Mouse (Mus musculus): ENCODE measurements around the gene Cemip.

The Cemip gene

GRCm38 (mm10) chr7:83975283-83975682 lies 111.0 kb downstream of the Cemip start:
- DNase-seq (ENCODE audit: extremely low read depth, low read depth, low spot score) = no peak

- no peak for DNase-seq (ENCODE audit: extremely low read depth, low read depth, low spot score)
Observed at GRCm38 (mm10) chr7:83972485-83972884, 113.8 kb downstream of the Cemip start.

- no peak for DNase-seq (ENCODE audit: extremely low read depth, low read depth, low spot score)
Observed at GRCm38 (mm10) chr7:83966047-83966818, 120.1 kb downstream of the Cemip start.

- no peak for DNase-seq (ENCODE audit: extremely low read depth, low read depth, low spot score)
Observed at GRCm38 (mm10) chr7:83965181-83965580, 121.1 kb downstream of the Cemip start.

GRCm38 (mm10) chr7:83952511-83952910 lies 133.8 kb downstream of the Cemip start:
- no peak for DNase-seq (ENCODE audit: extremely low read depth, low read depth, low spot score)

GRCm38 (mm10) chr7:83951327-83951726 lies 135.0 kb downstream of the Cemip start:
- no peak for DNase-seq (ENCODE audit: extremely low read depth, low read depth, low spot score)

- DNase-seq (ENCODE audit: extremely low read depth, low read depth, low spot score) = no peak
Observed at GRCm38 (mm10) chr7:83949662-83950061, 136.6 kb downstream of the Cemip start.

- DNase-seq (ENCODE audit: extremely low read depth, low read depth, low spot score) = no peak
Observed at GRCm38 (mm10) chr7:83948743-83949142, 137.6 kb downstream of the Cemip start.

- DNase-seq (ENCODE audit: extremely low read depth, low read depth, low spot score) = no peak
Observed at GRCm38 (mm10) chr7:83941701-83942101, 144.6 kb downstream of the Cemip start.

- DNase-seq (ENCODE audit: extremely low read depth, low read depth, low spot score) = no peak
Observed at GRCm38 (mm10) chr7:83940136-83940535, 146.2 kb downstream of the Cemip start.

GRCm38 (mm10) chr7:83939017-83939721 lies 147.1 kb downstream of the Cemip start:
- no peak for DNase-seq (ENCODE audit: extremely low read depth, low read depth, low spot score)

GRCm38 (mm10) chr7:83921637-83922036 lies 164.7 kb downstream of the Cemip start:
- DNase-seq (ENCODE audit: extremely low read depth, low read depth, low spot score) = no peak

GRCm38 (mm10) chr7:83920241-83920640 lies 166.1 kb downstream of the Cemip start:
- no peak for DNase-seq (ENCODE audit: extremely low read depth, low read depth, low spot score)

- no peak for DNase-seq (ENCODE audit: extremely low read depth, low read depth, low spot score)
Observed at GRCm38 (mm10) chr7:83914566-83914965, 171.7 kb downstream of the Cemip start.

- DNase-seq (ENCODE audit: extremely low read depth, low read depth, low spot score) = no peak
Observed at GRCm38 (mm10) chr7:83913995-83914394, 172.3 kb downstream of the Cemip start.

GRCm38 (mm10) chr7:83913405-83913932 lies 172.8 kb downstream of the Cemip start:
- no peak for DNase-seq (ENCODE audit: extremely low read depth, low read depth, low spot score)

- no peak for DNase-seq (ENCODE audit: extremely low read depth, low read depth, low spot score)
Observed at GRCm38 (mm10) chr7:83911909-83912308, 174.4 kb downstream of the Cemip start.

GRCm38 (mm10) chr7:83904831-83905230 lies 181.5 kb downstream of the Cemip start:
- no peak for DNase-seq (ENCODE audit: extremely low read depth, low read depth, low spot score)

GRCm38 (mm10) chr7:83902296-83903145 lies 183.8 kb downstream of the Cemip start:
- no peak for DNase-seq (ENCODE audit: extremely low read depth, low read depth, low spot score)

GRCm38 (mm10) chr7:83901425-83901824 lies 184.9 kb downstream of the Cemip start:
- DNase-seq (ENCODE audit: extremely low read depth, low read depth, low spot score) = no peak

- DNase-seq (ENCODE audit: extremely low read depth, low read depth, low spot score) = no peak
Observed at GRCm38 (mm10) chr7:83900519-83900918, 185.8 kb downstream of the Cemip start.
